Mouse (Mus musculus) WW6 (cell line): ENCODE results near the gene Osmr.

Source experiments
- DNase-seq: peaks from one replicate; pipeline ENCODE4 v3.0.0-alpha.2; 2013; ENCODE audit warnings: low read depth, low spot score

Osmr gene

DNA sequence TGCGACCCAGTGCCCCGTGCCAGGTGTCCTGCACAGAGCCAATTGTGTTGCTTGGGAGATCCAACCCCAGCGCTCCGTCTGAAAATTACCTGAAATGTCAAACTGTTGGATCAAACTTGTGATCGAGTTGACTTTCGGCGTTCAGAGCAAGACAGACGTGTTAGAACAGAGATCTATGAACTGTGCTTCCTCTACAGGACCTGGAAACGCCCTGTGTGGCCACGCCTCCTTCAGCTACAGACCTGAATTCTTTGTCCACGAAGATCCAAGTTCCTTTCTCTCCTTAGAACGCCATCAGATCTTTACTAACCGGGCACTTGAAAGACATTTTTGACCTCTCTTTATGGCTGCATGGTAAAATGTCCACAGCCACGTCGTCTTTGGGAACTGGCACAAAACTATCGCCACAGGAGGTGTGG lies at the start of gene Osmr:
Gene Osmr, minus strand, starts transcription at position 369 of the 419 bp plus-strand sequence.
- no peak for DNase-seq

DNA sequence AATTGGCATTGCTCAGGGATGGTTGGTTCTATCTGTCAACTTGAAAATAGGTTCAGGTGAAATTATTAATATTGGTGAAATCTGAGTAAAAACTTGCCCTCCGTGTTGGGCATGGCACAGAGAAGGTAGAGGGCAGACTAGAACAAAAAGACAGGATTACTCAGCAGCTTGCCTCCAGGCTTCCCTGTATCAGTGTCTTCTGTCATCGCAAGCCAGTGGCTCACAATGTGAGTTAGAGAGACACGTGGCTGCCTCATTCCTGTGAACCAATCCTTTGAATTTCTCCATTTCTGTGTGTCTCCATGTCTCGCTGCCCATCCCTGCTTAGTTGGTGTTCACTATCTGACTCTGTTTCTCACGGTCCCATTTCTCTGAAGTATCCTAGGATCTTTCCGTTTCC lies 44.6 kb upstream of the Osmr start:
- no peak for DNase-seq

DNA sequence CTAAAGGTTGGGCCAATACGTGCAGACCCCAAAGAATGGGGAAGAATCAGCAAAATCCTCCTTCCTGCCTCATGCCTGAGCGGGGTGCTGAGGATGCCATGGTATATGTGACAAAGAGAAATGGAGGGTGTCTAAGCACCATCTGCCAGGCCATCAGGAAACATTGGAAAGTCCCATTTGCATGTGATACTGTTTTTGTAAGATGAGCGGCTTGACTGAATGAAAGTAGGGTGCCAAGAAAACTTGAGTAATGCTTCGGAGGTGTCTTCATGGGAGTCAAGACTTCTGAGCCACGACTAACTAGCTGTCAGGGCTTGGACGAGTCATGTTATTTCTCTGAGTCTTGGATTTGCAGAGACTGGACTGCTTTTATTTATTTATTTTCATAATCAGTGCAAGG lies 39.4 kb upstream of the Osmr start:
- no peak for DNase-seq

DNA sequence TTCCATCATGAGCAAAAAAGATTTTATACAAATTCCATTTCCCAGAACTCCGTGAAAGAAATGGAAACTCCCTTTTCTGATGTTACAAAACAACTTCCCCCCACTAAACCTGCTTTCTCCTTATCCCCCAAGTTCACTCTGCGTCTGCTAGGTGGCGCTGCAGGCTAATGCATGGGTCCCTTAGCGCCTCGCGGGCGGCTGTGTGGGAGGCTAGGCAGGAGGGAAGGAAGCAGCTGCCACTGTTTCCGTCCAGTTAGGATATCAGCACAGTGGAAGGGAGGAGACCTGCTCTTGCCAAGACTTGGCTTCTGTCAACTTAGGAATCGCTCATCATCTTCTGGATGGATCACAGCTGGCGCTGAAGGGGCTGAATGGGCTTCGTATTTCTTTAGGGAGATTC lies 34.9 kb upstream of the Osmr start:
- peak; percentile 62 for DNase-seq

DNA sequence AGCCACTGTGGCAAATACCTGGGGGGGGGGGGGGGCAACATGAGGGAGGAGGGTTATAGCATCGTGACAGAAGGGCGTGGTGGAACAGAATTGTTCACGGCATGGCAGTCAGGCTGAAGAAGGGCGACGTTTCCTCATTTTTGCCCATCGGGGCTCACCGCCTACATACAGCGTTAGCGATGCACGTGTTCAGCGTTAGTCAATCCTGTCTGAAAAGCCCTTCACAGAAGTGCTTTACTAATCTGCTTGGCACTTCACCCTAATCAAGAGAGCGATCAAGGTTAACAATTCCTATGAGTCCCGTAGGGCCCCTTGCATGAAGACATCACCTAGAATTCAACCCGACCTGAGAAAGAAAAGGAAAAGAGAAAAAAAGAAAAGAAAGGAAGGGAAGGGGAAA lies 34.3 kb upstream of the Osmr start:
- no peak for DNase-seq

DNA sequence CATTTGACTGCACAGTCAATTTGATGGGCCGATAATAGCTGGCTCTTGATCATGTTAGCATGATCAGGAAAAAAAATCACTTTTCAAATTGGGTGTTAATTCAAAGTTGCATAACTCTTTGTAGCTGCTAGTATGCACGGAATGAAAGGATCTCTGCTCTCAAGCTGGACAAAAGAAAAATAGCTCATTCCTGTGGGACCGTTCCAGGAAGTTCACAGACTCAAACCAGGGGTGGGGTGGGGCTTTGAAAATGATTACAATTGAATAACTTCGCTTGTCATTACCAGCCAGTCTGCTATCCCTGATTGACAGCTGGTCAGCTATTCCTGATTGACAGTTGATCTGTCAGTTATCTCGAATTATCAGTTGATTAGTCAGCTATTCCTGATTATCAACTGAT lies 33.8 kb upstream of the Osmr start:
- DNase-seq = no peak

DNA sequence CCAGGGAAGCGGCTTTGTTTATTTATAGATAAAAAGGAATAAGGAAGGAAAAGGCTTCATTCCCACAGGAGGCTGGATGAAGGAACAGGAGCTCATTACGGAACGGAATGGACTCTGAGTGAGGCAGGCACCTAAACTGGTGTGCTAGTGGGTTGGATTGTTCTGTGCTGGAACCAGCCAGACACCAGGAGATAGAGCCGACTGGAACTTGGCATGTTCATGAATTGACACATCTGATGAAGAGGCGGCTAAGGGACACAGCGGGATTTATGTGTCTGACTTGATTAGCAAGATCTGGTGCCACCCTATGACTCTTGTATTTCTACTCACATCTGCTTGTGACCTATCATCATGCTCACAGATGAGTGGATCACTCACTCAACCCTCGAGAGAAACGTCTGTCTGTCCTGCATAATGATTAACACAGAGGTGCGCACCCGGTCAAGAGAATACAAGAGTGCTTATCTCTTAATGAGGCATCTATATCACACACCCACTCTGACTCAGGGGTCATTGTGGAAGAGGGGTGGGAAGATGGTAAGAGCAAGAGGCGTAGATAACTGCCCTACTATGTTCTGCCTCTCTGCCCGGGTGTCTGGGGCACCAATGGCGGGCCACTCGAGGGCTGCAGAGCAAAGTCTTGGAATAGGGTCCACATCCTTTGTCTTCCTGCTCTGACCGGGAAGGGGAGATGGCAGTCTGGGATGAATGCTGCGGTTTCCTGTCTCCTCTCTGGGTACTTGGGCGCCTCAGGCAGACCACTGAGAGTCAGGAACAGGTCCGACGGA lies 31.7 kb upstream of the Osmr start:
- no peak for DNase-seq

DNA sequence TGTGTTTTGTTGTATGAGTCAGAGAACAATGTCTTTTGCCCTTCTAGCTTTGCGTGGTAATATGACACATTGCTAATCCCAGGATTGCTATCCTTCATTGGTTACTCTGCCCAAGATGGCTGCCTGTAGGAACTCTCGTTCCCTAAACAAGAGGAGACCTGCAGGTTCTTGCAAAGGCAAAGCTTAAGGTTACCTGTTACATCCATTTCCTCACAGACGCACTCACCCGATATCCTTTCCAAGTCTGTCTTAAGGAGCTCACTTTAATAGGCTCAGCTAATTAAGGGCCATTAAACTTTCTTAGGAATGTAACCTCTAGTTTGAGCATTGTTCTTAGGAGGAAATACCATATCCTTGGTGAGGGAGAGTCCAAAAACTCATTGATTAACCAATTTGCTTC lies 31.0 kb upstream of the Osmr start:
- DNase-seq = no peak

DNA sequence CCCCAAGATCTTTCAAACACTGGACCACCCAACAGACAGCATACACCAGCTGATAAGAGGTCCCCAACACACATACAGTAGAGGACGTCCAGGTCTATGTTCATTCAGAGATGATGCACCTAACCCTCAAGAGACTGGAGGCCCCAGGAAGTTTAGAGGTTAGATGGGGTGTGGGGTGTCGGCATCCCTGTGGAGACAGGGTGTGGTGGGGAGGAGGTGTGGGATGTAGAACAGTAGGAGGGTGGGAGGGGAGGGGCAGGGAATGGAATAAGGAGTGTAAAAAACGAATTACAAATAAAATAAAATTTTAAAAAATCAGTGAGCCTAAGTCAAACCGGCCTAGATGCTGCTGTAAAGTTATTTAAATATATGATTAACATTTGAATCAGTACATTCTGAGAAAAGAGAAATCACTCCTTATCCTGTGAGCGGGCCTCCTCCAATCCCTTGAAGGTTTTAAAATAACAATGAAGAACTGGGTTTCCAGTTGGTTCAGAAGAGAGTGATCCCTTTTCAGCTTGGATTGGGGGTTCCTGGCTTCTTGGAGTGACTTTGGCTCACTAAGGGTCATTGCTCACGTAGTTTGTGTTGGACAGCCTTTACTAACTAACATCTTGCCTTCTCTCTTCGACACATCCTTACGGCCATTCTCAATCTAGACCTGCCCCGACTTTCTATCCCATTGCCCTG lies 28.7 kb upstream of the Osmr start:
- no peak for DNase-seq

DNA sequence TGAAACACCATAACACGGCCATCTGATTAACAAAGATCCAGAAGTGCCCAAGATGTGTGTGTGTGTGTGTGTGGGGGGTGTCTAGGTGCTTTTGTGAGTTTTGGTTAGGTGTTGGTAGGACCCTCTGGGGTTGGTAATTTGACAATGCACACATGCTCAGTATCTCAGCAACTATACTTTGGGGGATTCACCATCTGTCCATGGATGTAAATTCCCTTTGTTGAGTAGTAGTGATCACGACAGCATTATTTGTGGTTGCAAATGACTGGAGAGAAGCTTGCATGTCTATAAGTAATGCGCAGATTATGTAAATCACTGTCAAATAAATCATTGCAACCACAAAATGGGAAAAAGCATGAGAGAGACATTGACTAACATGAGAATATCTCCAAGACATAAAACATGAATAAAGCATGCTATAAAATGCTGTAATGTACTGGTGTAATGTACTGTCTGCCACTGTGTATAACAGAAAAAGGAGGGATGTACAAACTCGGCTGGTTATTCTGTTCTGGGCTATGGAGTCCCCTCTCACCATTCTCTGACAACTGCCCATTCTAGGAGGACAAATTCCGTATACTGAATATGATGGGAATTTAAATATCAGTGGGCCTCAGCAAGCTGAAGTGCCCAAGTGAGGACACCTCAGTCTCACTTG lies 27.3 kb upstream of the Osmr start:
- DNase-seq = no peak

DNA sequence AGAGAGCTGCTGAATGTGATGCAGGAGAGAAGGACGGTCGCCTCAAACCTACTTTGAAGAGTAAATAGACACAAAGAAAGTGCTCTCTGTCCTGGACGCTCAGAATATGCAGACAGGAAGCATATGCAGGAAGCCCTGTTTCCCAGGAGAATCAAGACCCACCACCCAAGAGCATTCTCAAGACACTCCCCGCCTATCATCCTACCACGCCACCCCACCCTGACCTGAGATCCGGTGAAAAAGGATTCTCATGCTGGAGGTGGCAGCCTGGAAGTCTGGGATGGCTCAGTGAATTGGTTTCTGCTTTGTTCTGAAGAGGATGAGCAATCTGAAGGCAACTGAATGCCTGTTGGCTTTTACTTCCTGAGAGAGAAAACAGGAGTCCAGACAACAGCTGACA lies 26.5 kb upstream of the Osmr start:
- no peak for DNase-seq

DNA sequence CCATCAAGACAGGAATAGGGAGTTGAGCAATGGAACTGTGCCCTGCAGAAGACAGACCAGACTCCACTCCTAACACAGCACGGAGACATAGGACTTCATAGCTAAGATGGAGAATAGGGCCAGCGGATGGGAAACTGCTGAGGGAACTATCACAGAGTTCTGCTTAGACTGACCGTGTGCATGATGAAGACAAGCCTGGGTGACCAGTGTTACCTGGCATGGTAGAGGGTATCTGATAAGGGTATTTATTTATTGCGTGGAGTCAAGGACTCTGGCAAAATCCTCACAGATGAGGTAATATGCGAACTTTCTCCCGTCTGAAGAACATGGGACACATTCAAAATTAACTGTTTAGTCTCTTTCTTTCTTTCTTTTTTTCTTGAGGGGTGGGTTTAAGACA lies 9.5 kb upstream of the Osmr start:
- DNase-seq = no peak

DNA sequence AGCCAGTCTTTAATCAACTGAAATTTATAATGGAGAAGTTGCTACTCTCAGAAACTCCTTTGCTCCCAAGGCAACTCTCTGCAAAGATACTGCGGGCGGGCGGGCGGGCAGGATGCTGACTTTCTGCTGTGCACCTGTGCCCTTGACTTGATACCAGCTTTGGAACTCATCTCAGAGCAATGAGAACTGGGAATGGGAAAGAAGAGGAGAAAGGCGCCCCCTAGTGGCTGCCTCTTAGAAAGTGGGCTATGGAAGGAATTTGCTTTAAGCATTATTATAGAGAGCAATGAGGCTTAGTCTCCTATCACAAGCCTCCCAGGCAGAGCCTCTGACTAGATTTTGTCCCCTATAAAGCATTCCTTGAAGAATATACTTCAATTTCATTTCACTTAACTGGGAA lies 9.0 kb upstream of the Osmr start:
- DNase-seq = no peak

DNA sequence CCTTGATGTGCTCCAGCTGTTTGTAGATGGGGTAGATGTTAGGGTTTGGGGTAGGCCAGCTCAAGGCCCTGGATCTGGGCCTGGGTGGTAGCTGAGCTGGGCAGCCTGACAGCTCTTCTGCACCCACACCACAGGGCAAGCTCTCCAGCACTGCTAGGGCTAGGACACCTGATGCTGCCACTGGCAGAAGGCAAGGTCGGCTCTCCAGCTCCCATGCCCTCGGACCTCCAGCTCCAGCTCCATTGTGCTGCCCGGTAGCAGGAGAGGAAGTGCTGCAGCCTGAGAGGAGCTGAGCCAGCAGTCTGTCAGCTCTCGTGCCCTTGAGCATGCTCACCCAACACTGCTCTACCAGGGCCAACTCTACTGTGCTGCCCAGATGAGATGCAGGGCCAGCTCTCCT lies 8.3 kb upstream of the Osmr start:
- DNase-seq = no peak

DNA sequence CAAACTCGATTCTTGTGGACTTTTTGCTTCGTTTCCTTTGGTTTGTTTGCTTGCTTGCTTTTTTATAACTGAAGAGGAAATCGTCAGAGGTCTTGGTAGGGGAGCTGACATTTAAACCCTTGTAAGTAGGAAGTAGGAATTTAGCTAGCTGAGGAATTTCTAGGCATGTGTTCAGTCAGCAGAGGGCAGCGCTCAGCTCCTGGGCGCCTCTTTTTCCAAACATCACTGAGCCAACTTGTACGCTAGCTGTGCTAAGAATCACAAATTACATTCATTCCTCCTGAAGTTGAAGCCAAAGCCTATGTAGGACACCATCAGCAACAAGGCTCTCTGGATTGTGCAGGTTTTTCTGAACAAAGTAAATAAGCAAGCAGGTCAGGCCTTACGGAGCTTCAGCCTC lies 7.4 kb upstream of the Osmr start:
- DNase-seq = no peak

DNA sequence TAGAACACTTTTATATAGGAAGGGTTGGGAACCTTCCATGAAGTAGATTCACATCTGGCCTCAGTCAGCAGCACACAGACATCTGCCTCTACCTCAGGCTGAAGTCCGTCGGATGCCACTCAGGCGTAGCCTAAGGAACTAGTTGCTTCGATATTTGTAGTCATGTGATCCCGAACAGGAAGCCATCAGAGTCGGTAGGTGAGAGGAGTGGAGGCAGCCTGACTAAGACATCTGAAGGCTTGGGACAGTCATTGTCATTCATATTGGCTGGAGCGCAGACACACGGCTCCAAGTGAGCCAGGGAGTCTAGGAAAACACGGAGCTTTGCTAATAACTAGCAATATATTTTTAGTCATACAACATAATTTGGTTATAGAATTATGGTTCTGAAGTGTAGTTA lies 6.4 kb upstream of the Osmr start:
- no peak for DNase-seq

DNA sequence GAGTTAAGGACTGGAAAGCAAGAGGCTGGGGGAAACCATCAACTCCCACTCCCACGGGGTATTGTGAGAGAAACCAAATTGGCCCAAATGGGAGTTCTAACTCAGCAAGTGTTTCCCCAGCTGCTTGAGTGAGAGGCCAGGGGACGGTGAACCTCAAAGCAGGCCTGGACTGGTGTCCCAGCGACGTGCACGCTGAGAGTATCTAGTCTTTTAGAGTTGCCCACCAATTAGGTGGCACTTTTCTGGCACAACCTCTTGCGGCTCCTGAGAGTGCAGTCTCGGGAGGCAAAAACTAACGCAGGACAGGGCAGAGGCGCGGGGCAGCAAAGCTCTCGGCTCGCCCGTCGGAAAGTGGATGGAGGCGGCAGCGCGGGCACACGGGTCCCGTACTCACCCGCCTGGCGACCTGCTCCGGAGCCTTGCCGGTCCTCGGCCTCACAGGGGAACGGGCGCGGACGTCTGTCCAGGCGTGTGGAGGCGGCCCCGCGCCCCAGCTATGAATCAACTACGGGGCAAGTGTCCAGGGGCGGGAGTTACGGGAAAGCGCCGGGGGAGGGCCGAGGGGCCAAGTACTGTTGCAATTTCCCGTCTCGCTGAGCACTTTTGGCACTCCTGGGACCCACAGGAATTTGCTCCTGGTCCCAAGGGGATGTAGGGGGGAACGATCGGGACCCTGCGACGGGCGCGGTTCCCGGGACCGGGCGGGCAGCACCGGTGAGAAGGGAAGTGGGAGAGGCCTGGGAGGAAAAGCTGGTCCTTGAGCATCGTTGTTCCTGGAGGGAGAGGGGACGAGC lies 765 bp downstream of the Osmr start:
- no peak for DNase-seq

DNA sequence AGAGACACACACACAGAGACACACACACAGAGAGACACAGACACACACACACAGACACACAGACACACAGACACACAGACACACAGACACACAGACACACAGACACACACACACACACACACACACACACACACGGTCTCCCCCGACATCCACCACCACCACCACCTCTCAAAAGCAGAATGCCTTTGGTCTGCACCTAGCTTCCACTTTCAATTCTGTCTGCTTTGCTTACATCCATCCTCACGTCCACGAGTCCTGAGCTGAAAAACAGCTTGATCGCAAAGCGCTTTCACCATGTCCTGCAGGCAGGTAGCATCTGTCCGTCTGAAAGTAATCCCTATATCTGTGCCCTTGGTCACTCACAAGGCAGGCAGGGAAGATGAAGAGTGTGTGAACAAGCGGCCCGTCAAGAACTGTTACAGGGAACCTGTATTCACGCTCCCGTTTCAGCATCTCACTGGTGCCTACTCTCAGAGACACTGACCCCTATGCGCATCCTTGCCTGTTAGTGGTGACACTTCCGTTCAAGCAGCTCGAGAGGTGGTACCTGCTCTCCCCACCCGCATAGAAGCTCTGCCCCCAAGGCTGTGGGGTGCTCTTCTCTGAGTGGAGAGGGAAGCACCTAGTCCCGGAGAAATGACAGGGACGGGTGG lies 1.5 kb downstream of the Osmr start:
- DNase-seq = no peak

DNA sequence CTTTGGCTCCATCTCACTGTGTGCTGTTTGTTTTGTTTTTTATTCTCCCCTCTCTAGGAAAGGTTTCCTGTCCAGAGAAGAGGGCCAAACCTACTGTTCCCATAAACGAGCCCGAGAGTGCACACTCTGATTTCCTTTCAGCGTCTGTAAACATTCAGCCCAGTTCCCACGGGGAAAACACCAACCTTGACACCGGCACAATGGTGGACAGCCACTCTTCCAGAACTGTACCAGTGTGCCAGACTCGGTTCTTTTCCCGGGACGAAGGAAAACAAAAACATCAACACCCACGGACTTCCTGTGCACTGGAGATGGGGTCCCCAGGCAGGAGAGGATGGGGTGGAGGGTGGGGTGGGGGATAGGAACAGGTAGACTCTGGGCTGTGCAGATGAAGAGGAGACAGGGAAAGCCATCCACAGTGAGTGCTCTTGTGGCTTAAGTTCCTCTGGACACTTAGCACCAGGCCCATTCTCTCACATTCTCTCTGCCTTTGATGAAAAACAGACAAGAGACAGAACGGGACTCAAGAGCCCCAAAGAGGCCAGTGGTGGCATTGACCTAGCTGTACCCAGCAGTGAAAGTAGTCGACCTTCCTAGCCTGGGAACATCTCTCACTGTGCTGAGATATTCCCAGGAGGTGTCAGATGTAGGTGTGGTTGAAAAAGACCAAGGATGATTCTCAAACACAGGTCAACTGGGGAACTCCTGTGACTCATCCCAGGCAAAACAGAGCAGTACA lies 3.0 kb downstream of the Osmr start:
- DNase-seq = no peak

DNA sequence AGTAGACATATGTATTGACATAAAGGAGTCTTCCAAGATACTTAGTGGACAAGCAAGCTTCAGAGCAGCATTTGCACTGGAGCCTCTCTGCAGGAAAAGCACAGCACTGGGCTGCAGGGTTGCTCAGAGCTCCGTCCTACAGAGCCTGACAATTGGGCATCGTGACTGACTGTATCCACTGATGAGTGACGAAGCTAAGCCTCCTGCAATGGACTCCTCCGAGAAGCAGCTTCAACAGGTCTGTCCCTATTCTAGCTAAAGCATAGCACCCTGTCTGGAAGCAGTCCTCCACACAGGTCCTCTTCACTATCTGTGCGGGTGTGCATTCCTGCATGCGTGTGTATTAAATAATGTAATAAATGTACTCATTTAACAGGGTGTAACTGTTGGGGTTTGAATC lies 7.9 kb downstream of the Osmr start:
- DNase-seq = no peak

DNA sequence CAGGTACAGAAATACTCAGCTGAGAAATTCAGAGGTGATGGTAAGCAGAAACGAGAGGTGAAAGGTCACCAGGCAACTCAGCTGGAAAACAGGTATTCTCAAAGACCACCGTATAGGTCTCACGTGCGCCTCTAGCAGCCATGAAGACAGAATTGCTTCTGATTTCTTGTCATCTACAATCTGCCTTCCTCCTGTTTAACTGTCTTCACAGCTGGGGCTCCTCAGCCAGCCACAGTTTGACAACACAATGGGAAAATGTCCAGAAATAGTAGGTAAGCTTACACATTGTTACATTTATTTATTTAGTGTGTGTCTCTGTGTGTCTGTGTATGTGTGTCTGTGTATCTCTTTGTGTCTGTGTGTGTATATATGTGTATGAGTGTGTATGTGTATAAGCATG lies 12.6 kb downstream of the Osmr start:
- no peak for DNase-seq
